Mouse (Mus musculus) hindbrain, embryonic 16.5 days (tissue): Measurements from ENCODE around the gene Ccm2. TPM values are rescaled to one million over a fixed set of nuclear protein-coding genes. Genes with fewer than 3 reads are reported as not detected.

ENCODE experiments used
- ATAC-seq: fragments of 200-750 bp; cut with Nextera tagmentation; 2 replicates; pipeline ENCODE4 v1.8.0; 2017; ENCODE audit warnings: moderate TSS enrichment, moderate library complexity
- H3K27ac ChIP-seq: fragments of 300-500 bp; sonication (generic); 2 replicates; pipeline ENCODE4 v1.5.1; 2014; ENCODE audit warnings: low read depth, mild to moderate bottlenecking, control low read depth, low read length, moderate library complexity
- H3K27me3 ChIP-seq: fragments of 300-500 bp; sonication (generic); replicated peaks from 2 replicates; pipeline ENCODE4 v1.6.1; 2014; ENCODE audit warnings: low read length; ENCODE audit not compliant: control insufficient read depth, insufficient read depth
- H3K36me3 ChIP-seq: fragments of 300-500 bp; sonication (generic); 2 replicates; pipeline ENCODE4 v1.6.1; 2014; ENCODE audit warnings: mild to moderate bottlenecking, low read length, moderate library complexity, mixed read lengths; ENCODE audit not compliant: control insufficient read depth, insufficient read depth
- H3K4me1 ChIP-seq: fragments of 300-500 bp; sonication (generic); 2 replicates; pipeline ENCODE4 v1.6.1; 2014; ENCODE audit warnings: low read depth, low read length; ENCODE audit not compliant: control insufficient read depth, insufficient read depth
- H3K4me2 ChIP-seq: fragments of 300-500 bp; sonication (generic); 2 replicates; pipeline ENCODE4 v1.6.1; 2014; ENCODE audit warnings: mild to moderate bottlenecking, low read length, control low read depth, moderate library complexity
- H3K4me3 ChIP-seq: fragments of 300-500 bp; sonication (generic); 2 replicates; pipeline ENCODE4 v1.5.1; 2014; ENCODE audit warnings: mild to moderate bottlenecking, low read length, control low read depth, moderate library complexity
- H3K9ac ChIP-seq: fragments of 300-500 bp; sonication (generic); 2 replicates; pipeline ENCODE4 v1.6.1; 2014; ENCODE audit warnings: low read depth, mild to moderate bottlenecking, control low read depth, low read length, moderate library complexity
- H3K9me3 ChIP-seq: fragments of 300-500 bp; sonication (generic); 2 replicates; pipeline ENCODE4 v1.6.1; 2014; ENCODE audit warnings: mild to moderate bottlenecking, low read length, moderate library complexity; ENCODE audit not compliant: control insufficient read depth
- WGBS: fragments of 180-500 bp; shearing (Covaris S2); extraction: QIAGEN DNeasy Blood & Tissue Kit; methylation state at CpG from one replicate; pipeline ENCODE4 v1.1.7; 2014; 5-methylcytosine and 5-hydroxymethylcytosine counted together
- polyA plus RNA-seq: library from polyadenylated mRNA; unstranded; fragments of >200 nt; fragmentation: Nextera tagmentation; extraction: Ambion mirVana; gene quantifications from 2 replicates; pipeline ENCODE4 v1.2.1, GENCODE M21; 2015

Ccm2 gene
- polyA plus RNA-seq, 1 experiment from 2014 or later = 98.7 TPM

DNA sequence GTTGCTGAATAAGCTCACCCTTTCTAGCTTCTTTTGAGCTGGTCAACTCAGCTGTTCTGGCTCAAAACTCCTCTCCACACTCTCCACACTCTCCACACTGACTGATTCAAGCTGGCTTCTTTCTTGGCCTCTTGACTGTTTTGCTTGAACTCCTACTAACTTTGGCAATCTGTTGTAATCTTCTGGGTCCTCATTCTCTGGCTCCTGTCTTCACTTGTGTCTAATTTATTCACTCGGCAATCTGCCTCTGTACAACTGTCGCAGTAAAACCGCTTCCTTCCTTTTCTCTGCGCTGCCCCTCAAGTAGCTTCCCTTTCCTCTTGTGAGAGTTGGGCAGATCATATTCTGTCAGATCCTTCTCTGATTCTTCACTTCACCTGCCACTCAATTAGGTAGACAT, 81.0 kb downstream of the Ccm2 start:
- Histone ChIP-seq H3K27ac (no peak overlapping the region), H3K9ac (no peak overlapping the region), H3K27me3 (no peaks in the 10 kb centered on the region), H3K36me3 (peaks cover 11% of the 10 kb centered on the region), H3K4me3 (no peak overlapping the region), H3K4me1 (peaks cover 29% of the 10 kb centered on the region), H3K4me2 (no peak overlapping the region), H3K9me3 (no peaks in the 10 kb centered on the region)
- no peak for ATAC-seq
- 90% methylated on average over 4 of the region's 4 CpGs for WGBS

DNA sequence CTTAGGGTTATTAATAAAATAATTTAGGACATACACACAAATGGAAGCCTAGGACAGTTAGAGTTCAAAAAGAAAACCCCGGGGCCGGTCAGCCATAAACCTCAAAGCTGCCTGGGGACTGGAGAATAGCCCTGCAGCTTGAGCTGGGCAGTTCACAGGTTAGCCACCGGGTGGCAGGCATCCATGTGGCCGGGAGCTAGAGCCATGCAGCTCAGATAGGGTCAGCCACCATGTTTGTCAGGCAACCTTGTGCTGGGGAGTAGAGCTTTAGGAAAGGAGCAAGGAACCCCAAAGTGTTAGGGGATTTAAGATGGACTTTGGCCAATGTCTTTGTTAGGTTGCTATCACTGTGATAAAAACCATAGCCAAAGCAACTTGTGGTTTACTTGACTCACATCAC, 81.9 kb downstream of the Ccm2 start:
- peaks cover 22% of the 10 kb centered on the region for H3K4me1 ChIP-seq
- H3K27me3 ChIP-seq = no peaks in the 10 kb centered on the region
- H3K9me3 ChIP-seq = no peaks in the 10 kb centered on the region
- H3K4me2 ChIP-seq = no peak overlapping the region
- H3K4me3 ChIP-seq = no peak overlapping the region
- WGBS = 22% methylated on average over 4 of the region's 4 CpGs
- H3K9ac ChIP-seq = no peak overlapping the region
- H3K27ac ChIP-seq = no peak overlapping the region
- no peak for ATAC-seq
- peaks cover 5% of the 10 kb centered on the region; the same call in 1 of the 2 replicates for H3K36me3 ChIP-seq

DNA sequence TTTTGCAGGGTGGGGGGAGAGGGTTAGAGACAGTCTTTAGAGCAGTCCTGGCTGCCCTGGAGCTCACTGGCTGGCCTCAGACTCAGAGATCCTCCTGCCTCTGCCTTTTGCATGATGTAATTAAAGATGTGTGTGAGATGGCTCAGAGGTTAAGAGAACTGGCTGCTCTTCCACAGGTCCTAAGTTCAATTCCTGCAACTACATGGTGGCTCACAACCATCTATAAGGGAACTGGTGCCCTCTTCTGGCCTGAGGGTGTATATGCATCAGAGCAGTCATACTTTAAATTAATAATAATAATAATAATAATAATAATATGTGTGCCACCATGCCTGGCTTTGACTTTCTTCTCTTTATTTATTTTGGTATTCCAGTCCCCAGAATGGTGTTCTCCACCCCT, 83.0 kb downstream of the Ccm2 start:
- ATAC-seq = no peak
- Histone ChIP-seq H3K4me3 (no peak overlapping the region), H3K27ac (no peak overlapping the region), H3K9ac (no peak overlapping the region), H3K4me1 (peaks cover 11% of the 10 kb centered on the region), H3K36me3 (no peaks in the 10 kb centered on the region), H3K4me2 (no peak overlapping the region), H3K27me3 (no peaks in the 10 kb centered on the region), H3K9me3 (no peaks in the 10 kb centered on the region)

DNA sequence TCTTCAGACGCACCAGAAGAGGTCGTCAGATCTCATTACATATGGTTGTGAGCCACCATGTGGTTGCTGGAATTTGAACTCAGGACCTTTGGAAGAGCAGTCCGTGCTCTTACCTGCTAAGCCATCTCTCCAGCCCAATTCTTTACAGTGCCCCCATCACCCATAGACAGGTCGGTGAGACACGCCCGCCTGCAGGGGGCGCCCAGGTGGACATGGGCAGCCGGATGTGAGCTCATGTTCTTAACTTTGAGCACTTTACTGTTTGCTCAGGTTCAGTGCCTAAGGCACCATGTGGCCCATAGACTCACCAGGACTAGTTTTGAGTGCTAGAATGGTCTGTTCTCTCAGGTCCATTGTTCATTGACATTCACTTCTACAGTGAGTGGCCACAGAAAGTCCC, 89.5 kb downstream of the Ccm2 start:
- Histone ChIP-seq H3K4me3 (no peak overlapping the region), H3K27ac (no peak overlapping the region), H3K9me3 (no peaks in the 10 kb centered on the region), H3K4me1 (no peaks in the 10 kb centered on the region), H3K27me3 (no peaks in the 10 kb centered on the region), H3K9ac (no peak overlapping the region), H3K36me3 (no peaks in the 10 kb centered on the region), H3K4me2 (no peak overlapping the region)
- 69% methylated on average over 8 of the region's 8 CpGs for WGBS
- ATAC-seq = no peak

DNA sequence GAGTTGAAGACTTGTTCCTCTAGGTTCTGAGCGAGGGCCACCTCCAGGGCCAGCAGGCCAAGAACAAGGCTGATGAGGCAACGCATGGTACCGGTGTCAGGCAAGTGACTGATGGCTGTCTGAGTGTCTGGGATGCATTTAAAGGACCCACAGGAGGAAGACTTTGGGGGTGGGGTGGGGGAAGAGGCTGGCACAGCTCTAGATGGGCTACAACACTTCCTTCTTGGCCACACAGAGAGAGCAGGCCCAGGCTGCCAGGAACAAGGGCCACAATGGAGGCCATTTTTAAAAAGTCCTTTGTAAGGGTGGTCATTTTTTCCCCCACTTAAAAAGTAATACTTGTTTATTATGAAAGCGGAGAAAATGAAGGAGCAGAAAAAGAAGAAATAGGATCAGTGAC, 91.8 kb downstream of the Ccm2 start, which contains the start of gene Wap:
Wap (minus strand) TSS at position 101 of the 400 bp plus-strand sequence.
- H3K27ac ChIP-seq = no peak within 1 kb of the TSS
- no peaks in the 10 kb centered on the region for H3K27me3 ChIP-seq
- H3K9me3 ChIP-seq = no peaks in the 10 kb centered on the region
- no peak within 1 kb of the TSS for H3K4me2 ChIP-seq
- no peaks in the 10 kb centered on the region for H3K36me3 ChIP-seq
- no peaks in the 10 kb centered on the region for H3K4me1 ChIP-seq
- WGBS = 84% methylated on average over 4 of the region's 4 CpGs
- H3K4me3 ChIP-seq = no peak within 1 kb of the TSS
- no peak for ATAC-seq
- H3K9ac ChIP-seq = no peak within 1 kb of the TSS

DNA sequence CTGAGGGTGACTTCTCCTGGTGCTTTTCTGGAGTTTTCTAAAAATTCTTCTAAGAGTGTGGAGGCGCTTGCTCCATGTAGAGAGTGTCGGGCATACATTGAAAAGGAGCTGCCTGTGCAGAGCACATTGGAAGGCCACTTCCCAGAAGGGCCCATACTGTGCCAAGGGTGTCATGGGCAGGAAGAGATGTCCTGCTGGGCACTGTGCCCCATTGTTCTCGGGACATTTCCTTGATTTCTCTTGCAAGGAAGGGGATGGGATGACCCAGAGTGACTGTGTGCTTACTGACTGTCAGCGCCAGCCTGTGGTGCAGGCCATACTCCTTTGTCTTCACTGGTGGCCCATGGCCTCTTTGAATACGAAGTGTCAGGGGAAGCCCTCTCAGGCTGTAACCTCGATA, 92.4 kb downstream of the Ccm2 start:
- H3K4me1 ChIP-seq = no peaks in the 10 kb centered on the region
- no peak overlapping the region for H3K4me3 ChIP-seq
- no peaks in the 10 kb centered on the region for H3K9me3 ChIP-seq
- no peaks in the 10 kb centered on the region for H3K36me3 ChIP-seq
- no peak overlapping the region for H3K9ac ChIP-seq
- H3K27ac ChIP-seq = no peak overlapping the region
- no peak for ATAC-seq
- H3K4me2 ChIP-seq = no peak overlapping the region
- H3K27me3 ChIP-seq = no peaks in the 10 kb centered on the region
- 71% methylated on average over 6 of the region's 6 CpGs for WGBS

DNA sequence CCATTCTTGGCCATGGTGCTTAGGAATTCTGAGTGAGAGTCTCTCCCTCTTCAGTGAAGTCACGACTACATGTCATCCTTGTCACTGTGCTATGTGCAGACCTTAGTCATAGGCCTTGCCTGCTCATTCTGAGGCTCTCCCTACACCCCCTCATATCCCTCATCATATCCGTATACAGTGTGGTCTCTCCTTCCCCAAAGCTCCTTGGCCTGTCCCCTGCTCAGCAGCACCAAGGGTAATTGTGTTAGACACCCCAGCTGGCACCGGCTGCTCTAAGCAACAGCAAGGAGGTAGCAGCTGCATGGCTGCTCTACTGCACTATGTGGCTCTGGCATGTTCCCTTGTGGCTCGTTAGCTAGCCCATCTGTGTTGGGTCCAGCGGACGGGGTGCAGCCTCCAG, 97.9 kb downstream of the Ccm2 start:
- 68% methylated on average over 6 of the region's 6 CpGs for WGBS
- peak; percentile 58 for ATAC-seq
- Histone ChIP-seq H3K27ac (no peak overlapping the region), H3K4me2 (no peak overlapping the region), H3K4me3 (no peak overlapping the region), H3K27me3 (no peaks in the 10 kb centered on the region), H3K36me3 (no peaks in the 10 kb centered on the region), H3K9ac (no peak overlapping the region), H3K4me1 (no peaks in the 10 kb centered on the region), H3K9me3 (no peaks in the 10 kb centered on the region)

Other genes starting within 250 kb of the Ccm2 start
- 29.1 and 29.6 TPM in 2 replicates for gene Zmiz2, start 157.8 kb upstream of the Ccm2 start, polyA plus RNA-seq
- gene Ppia, start 131.4 kb upstream of the Ccm2 start, polyA plus RNA-seq = 4,094 and 4,423 TPM in 2 replicates
- gene H2afv, start 102.4 kb upstream of the Ccm2 start, polyA plus RNA-seq = 223 and 239 TPM in 2 replicates
- 11.2 and 11.5 TPM in 2 replicates for gene Purb, start 71.0 kb upstream of the Ccm2 start, polyA plus RNA-seq
- gene Myo1g, start 25.9 kb upstream of the Ccm2 start, polyA plus RNA-seq = 0.35 and 0.40 TPM in 2 replicates
- 72.1 and 81.0 TPM in 2 replicates for gene Nacad, start 59.2 kb downstream of the Ccm2 start, polyA plus RNA-seq
- 29.3 and 35.2 TPM in 2 replicates for gene Tbrg4, start 79.2 kb downstream of the Ccm2 start, polyA plus RNA-seq
- not detected in 2 replicates for gene Wap, start 91.8 kb downstream of the Ccm2 start, polyA plus RNA-seq
- gene Ramp3, start 111.6 kb downstream of the Ccm2 start, polyA plus RNA-seq = 26.6 and 30.6 TPM in 2 replicates